Mouse (Mus musculus): ENCODE measurements around the gene Eef2k.

The Eef2k gene

DNA sequence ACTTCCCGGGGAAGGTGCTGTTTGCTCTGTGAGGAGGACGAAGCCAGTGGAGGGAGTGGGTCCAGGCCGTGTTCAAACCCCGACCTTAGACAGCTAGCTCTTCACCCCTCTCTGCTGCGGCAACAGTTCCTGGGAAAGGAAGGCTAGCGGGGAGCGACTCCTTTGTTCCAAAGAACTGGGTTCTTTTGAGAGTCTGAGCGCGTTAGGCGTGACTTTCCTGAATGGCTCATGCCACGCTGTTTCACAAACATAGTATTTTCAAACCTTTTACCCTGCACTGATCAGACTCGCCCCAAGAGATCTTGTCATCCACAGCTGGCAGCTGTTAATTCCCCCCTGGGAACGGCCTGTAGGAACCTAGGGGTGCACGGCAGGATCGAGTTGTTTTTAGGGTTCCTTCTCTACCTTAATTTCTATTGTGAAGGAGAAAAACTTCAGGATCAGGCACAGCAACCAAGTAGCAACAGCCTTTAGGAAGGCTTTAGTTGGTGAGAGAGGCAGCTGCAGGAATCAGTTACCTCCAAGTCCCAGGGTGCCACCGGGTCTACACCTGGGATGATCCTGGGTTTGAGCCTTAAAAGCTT lies 1.3 kb downstream of the Eef2k start:
- in situ Hi-C loops (cut with MseI, MboI) = loop anchor here in 1 of 2 experiments (5.0 kb wide), 1 partner anchor 68 kb away; no protein-coding TSS in a partner anchor

DNA sequence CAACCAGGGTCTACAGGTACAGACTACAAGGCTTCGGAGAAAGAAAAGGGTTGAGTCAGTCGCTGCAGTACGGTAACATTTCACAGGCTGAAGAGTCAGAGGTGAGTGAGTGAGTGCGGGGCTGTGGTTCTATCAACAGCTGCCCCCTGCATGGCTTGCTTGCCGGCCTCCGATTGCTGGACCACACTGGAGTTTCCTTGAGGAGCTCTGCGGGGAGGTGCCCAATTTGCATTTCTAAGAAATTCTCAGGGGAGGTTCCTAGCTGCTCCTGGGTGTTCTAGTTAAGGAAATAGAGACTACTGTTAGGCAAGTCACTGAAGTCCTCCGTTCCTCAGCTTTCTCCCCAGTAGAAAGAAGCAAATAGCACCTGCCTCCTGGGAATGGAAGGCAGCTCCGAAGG lies 2.1 kb downstream of the Eef2k start:
- in situ Hi-C loops (cut with MseI, MboI) = loop anchor here (5.0 kb wide), 2 partner anchors 38 to 68 kb away; no protein-coding TSS in a partner anchor

DNA sequence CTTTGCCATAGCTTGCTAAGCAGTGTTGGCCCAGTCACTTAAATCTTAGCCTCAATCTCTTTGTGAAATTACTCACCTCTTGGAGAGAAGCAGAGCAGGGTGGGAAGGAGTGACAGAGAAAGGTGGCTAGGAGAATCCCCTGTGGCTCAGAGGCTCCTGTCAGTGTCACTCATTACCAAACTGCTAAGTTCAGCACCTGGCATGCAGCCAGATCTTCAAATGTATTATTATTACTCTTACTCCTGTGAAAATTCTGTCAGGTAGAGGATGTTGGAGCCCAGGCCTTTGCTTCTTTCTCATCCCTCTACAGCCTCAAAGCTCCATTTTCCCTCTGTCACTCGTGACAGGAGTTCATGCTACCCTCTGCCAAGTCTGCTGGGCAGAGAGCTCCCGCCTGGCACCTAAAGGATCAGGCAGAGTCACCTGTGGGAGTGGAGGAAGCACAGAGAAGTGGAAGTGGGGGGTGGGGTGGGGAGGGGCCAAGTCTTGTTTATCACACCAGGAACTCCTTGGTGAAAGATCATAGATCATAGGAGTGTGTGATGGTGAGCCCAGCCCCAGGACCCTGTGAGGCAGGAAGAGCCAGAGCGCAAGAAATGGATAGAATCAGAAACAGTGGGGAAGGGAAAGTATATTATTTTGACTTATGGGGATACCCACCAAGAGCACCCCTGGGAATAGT lies 6.3 kb downstream of the Eef2k start:
- in situ Hi-C loops (cut with MseI, MboI) = loop anchor here in 1 of 2 experiments (5.0 kb wide), 1 partner anchor 33 kb away; no protein-coding TSS in a partner anchor

DNA sequence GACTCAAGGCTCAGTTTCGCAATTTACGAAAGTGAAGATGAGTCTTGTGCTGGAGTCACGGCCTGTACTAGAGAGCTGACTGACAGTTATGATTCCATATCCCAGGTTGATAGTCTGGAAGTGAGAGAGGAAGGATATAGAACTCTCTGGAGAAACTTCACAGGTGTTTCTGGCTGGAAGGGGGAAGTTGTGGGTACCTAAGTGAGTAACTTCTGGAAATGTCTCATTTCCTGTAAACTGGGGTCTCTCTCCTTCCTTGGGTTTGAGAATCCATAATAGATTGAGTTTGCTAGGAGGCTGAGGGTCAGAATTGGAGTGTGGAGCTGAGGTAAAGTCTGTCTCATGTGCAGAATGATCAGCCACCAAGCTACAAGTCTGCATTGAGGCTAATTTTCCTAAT lies 7.5 kb downstream of the Eef2k start:
- in situ Hi-C loops (cut with MseI, MboI) = no loop called here

DNA sequence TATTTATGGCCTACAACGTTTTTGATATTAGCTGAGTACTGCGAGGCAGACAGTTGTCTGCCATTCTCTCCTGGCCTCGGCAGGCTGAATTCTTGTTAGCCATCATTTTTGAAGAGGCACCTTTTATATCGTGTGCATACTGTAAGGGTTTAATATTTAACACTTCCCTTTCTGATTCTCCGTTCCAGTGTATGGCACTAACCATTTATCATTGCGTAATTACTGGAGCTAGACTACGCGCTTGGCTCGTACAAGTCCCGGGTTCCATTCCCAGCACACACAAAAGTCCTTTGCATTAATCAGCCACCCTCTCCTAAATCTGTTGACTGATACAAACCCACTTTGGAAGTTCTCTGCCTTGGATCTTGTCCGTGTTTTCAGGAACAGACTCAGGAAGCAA lies 17.2 kb downstream of the Eef2k start:
- in situ Hi-C loops (cut with MseI, MboI) = no loop called here

DNA sequence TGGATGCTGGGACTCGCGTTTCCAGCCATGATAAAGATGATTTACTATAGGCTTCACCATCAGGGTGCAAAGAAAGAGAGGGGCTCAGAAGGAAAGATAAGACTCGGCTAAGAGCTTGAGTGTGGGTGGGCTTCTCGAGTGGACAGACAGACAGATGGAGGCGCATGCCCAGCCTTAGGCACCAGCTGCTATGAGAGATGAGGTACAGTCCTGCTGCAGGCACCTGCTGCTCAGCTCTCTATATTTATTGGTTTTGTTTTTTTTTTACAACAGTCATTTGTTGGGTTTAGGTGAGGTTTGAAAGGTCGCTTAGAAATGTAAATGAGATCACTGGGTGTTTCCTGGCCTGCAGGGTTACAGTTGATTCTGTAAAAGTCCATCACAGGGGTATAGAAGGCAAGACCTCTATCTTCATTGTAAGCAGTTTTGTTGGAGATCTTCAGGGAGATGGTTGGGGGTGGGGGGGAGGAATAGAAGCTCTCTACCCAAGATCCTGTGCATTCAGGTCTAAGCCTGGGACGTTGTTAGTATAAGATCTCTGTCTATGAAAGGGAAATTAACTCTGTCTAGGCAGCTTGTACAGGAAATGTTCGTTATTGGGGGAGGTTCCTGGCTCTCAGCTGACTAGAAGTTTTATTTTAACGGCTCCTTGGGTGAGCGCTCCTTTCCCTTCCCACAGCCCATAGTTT lies 18.3 kb downstream of the Eef2k start:
- in situ Hi-C loops (cut with MseI, MboI) = no loop called here

DNA sequence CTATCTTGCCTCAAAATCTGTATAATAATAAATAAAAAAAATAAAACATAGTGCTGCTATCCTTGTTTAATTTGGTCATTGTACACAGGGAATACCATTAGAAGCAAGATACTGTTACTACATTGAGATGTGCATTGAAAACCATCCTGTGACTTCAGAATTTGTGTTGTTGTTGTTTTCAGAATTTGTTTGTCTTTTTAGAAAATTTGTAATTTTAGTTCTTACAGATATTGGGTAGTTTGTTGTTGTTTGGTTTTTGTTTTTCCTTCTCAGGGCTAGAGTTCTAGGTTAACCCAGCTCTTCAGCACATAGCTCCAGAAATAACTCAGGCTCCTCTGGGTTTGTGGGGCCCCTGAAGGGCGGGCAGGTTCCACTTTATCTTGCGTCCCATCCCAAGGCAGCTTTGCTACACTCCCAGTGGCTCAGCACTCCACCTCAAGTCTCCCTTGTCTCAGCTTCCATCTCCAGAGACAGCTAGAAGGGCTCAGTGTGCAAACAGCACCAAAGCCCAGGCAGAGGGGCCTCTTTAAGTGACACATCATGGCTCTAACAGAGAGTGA lies 18.9 kb downstream of the Eef2k start:
- in situ Hi-C loops (cut with MseI, MboI) = no loop called here

DNA sequence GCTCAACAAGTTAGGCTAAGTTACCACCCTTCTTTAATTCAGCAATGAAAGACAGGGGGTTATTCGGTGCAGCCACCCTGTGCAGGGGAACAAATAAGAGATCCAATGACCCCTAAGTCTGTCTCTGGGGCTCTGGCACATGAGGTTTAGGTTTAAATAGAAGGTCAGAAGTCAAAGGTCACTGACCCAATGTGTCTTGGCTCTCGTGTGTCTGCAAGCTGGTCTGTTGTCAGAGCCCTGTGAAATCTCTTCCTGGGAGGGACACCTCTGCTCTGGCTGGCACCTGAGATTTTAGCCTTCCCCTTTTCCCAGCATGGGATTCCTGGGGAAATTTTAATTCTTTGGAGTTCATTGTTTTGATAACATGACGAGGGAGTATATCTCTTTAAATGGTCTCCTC lies 19.6 kb downstream of the Eef2k start:
- in situ Hi-C loops (cut with MseI, MboI) = no loop called here

DNA sequence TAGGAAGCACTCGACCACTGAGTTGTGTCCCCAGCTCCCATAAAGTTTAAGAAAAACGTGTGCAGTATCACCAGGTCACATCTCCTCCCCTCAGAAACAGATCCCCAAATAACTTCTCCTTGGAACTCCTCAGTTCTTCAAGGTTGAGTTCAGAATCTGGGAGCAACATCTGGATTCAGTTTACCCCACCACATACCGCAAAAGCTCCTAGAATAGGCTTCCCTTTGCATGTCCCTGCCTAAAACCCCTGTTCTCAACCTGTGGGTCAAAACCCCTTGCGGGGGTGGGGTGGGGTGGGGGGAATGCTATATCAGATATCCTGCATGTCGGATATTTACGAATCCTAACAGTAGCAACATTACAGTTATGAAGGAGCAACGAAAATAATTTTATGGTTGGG lies 20.0 kb downstream of the Eef2k start:
- in situ Hi-C loops (cut with MseI, MboI) = no loop called here

DNA sequence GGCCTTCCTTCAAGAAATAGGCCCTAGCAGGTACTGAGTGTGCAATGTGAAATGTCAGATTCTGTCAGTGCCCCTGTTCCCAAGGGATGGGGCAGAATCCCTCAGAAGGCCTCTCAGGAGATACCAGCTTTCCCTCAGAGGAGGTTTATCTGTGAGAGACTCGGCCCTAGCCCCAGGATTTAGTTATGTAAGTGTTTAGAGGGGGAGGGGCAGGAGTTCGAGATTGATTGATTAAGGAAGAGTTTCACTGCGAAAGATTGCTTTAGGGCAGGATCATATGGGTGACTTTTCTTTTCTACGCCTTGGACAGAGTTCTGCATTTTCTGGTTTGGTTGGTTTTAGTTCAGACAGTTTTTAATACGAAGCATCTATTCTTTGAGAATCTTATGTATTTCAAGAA lies 20.8 kb downstream of the Eef2k start:
- in situ Hi-C loops (cut with MseI, MboI) = no loop called here

DNA sequence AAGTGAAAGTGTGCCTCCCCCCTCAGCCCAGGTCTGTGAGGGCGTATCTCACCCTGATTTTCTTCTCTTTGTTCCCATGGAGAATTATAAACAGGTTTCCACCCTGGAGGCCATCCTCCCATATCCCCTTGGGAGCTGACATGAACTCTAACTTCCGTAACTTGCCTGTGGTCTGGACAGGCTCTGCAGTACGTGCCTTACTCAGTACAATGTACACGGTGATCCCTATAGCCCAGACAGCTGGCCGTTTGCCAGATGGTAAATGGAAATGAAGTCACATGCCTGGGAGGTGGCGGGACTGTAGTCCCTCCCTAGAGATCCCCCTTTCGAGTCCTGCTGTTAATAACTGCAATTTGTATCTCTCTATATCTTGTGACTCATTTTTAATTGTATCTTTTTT lies 22.5 kb downstream of the Eef2k start:
- in situ Hi-C loops (cut with MseI, MboI) = no loop called here

DNA sequence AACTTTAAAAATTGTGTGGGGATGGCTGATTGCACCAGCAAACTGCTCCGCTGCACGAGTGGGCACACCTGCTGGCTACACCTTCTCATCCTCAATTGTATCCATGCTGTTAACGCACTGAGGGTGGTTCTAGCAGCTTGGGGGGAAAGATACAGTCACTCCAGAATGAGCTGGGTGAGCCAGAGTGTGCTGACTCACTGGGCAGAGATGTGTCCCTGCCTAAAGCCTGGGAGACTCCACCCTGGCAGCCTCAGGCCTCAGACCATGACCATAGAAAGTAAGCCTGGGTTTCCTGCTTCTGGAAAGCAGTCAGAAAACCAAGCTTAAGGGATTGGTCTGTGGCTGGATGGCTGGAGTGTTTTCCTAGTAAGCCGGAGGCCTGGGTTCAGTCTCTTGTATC lies 23.2 kb downstream of the Eef2k start:
- in situ Hi-C loops (cut with MseI, MboI) = no loop called here

DNA sequence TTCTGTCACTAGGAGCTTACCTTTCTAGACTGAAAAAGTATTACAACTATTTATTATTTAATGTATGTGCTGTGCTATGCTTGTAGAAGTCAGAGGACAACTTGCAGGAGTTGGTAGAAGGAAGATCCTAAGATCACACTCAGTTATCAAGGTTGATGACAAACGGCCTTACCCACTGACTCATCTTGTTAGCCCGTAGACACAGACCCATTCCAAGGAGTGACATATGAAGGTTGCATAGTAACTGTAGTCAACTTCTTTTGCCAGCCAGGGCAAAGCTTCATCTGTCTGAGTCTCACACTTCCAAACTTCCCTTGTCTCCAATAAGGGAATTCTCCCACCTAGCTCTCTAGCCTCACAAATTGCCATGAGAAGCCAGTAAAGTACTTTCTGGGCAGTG lies 24.1 kb downstream of the Eef2k start:
- in situ Hi-C loops (cut with MseI, MboI) = no loop called here

DNA sequence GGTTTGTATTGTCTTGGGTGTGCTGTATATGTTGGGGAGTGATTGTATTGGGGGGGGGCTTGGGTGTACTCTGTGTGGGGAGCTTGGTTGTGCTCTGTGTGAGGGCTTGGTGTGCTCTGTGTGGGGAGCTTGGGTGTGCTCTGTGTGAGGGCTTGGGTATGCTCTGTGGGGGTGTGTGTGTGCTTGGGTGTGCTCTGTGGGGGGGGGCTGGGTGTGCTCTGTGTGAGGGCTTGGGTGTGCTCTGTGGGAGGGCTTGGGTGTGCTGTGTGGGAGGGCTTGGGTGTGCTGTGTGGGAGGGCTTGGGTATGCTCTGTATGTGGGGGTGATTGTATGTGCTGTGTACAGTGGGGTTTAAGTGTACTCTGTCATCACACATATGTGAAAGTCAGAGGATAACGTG lies 25.1 kb downstream of the Eef2k start:
- in situ Hi-C loops (cut with MseI, MboI) = no loop called here

DNA sequence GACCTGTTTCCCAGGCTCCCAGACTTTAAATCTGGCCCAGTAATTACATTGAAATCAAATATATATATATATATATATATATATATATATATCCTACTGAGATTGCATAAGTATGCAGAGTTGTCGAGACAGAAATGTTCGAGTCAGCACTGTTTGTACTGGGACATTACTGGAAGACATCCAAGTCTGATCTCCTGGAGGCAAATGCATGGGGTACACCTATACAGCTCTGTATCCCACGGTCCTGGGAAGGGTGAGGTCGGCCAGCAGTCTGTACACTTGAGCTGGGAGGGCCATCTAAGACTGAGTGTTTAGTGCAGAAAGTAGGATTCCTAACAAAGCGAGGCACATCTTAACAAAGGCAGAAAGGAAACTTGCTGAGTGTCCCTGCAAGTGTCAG lies 27.3 kb downstream of the Eef2k start:
- in situ Hi-C loops (cut with MseI, MboI) = no loop called here

DNA sequence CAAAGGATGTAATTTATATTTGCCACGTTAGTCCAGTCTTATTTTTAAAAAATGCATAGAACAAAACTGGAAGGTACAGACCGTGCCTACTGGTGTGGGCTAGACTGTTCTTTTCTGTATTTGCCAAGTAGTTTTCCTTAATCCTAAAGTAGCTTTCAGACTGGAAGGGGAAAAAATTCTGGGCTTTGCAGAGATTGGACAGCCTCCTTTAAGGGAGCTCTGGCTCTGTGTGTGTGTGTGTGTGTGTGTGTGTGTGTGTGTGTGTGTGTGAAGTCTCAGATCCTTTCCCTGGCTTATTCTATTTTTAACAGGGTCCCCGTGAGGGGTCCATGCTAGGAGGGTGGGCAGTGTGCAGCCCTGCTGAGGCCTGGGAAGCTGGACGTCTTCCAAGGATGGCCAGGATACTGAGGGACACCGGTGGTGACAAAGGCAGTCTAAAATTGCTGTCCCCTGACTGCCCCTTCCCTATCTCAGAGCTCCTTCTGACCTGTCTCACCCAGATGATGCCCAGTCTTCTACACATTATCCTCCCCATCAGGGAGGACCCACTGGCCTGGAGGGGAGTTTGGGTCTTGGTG lies 27.9 kb downstream of the Eef2k start:
- in situ Hi-C loops (cut with MseI, MboI) = no loop called here

DNA sequence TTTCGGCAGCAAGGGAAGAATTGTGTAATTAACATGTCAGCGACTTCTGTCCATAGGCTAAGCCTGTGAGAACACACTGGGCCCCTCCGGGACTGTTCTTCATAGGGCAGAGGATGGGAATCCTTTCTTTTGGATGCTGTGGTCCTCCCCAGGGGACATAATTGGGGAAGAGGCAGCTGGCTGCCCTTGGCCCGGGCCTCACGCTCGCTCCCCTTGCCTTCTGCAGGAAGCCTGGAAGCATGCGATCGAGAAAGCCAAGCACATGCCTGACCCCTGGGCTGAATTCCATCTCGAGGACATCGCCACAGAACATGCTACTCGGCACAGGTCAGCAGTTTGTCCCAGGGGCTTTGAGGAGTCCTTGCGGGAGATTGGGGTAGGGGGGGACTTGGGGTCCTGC lies 30.5 kb downstream of the Eef2k start:
- in situ Hi-C loops (cut with MseI, MboI) = no loop called here

DNA sequence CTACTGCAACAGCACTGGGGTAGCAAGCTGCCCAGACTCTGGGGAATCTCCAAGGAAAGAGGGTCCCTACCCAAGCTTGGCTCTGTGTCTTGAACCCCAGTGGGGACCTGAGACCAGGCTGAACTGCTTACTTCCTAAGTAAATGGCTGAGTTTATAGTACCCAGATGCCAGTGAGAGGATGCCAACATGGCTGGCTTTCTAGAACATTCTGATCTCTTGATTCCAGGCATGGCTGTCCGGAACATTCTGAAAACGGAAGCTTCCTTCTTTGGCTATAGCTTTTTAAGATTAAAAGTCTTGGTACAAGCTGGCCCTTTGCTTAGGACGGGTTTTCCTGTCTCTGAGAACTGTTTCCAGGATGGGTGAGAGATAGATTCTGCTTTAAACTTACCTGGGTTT lies 31.4 kb downstream of the Eef2k start:
- in situ Hi-C loops (cut with MseI, MboI) = no loop called here

DNA sequence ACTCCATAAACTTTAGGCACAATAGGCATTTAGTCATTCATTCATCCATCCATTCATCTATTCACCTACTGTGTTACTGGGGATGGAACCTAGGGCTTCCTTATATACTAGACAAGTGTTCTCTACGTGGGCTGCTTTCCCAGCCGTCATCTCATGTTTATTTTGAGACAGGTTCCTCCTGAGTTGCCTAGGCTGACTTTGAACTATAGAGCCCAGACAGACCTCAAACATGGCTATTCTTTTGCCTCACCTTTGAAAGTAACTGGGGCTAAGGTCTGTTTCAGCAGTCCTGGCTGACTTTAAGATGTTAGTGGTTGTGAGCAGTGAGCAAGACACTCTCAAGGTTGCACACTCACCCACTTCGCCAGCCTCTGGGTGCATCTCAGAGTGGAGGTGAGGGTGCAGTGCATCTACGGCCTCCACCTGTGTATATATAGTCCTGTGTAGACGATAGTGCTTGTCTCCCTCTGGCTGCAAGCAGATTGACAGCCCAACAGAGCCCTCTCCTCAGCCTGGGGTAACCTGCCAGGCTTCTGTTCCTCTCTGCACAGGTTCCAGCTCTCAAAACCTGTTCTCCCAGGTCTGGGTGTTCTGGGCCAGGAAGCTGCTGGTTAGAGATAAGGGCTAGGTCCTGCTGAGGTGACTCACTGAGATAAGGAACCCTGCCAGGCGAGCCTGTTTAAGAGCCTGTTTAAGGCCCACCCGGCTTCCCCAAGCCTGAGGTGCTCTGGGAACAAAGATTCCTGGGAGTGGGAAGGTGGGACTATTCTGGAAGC lies 32.3 kb downstream of the Eef2k start:
- in situ Hi-C loops (cut with MseI, MboI) = loop anchor here in 1 of 2 experiments (5.0 kb wide), 1 partner anchor 38 kb away; no protein-coding TSS in a partner anchor

DNA sequence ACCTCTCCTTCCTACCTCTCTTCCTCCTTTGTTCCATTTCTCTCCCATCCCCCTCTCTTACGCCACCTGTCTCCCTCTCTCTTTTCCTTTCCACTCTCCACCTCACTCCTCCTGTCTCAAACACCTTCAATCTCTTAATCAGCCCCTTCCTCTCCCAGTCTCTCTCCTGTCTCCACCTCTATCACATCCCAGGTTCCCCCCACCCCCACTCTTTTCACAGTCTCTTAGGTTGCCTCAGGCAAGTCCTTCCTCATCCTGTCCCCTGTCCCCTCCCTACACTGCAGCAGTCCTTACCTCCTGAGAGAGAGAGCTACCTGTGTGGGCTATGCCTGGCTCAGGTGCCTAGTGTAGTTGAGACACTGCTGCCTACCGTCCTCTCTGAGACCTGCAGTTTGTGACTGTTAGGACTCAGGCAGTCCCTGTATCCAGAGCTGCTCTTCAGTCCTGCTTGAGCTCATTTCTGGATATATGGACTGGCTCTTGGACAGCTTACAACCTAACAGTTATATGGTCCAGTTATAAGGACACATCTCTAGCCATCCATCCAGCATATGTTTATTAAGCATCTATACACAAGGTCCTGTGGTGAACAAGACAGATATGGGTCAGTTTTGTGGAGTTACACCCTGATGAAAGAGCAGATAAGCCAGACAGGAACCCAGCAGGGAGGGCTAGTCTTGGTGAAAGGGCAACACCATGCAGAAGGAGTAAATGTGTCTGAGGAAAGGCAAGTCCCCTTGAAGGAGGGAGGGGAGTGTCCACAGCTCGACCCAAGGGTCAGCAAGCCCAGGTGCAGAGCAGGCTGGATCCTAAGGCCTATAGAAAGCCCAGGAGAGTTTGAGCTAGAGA lies 33.1 kb downstream of the Eef2k start:
- in situ Hi-C loops (cut with MseI, MboI) = loop anchor here in 1 of 2 experiments (5.0 kb wide), 1 partner anchor 38 kb away; no protein-coding TSS in a partner anchor
